Mouse (Mus musculus): ENCODE results near the gene Slc15a2. TPM values are rescaled to one million over a fixed set of nuclear protein-coding genes. Genes with fewer than 3 reads are reported as not detected.

Slc15a2 gene
- polyA plus RNA-seq (2012; rRNA removed), result 5.4 and 5.5 TPM in 2 replicates

GRCm38 (mm10) chr16:36784594-36785313 is at the start of gene Slc15a2:
Gene Slc15a2, minus strand, starts transcription at chr16:36784962.

GRCm38 (mm10) chr16:36828054-36828786 is 43.5 kb upstream of the Slc15a2 start, which contains the start of gene Iqcb1:
Gene Iqcb1, plus strand, starts transcription at chr16:36828385.

Other genes with a start within 250 kb of the Slc15a2 start
- 0.06 and 0.07 TPM in 2 replicates for gene Casr, start 222.8 kb downstream of the Slc15a2 start, polyA plus RNA-seq (2012; rRNA removed)
- gene Cd86, start 118.9 kb downstream of the Slc15a2 start, polyA plus RNA-seq (2012; rRNA removed), result 0.75 and 1.1 TPM in 2 replicates
- gene Ildr1, start 91.0 kb downstream of the Slc15a2 start, polyA plus RNA-seq (2012; rRNA removed), result 10.0 and 11.3 TPM in 2 replicates
- gene Iqcb1, start 43.4 kb upstream of the Slc15a2 start, polyA plus RNA-seq (2012; rRNA removed), result 2.2 and 3.5 TPM in 2 replicates
- gene Eaf2, start 90.0 kb upstream of the Slc15a2 start, polyA plus RNA-seq (2012; rRNA removed), result 0.18 TPM in 1 of 2 replicates, not detected in the other
- gene Golgb1, start 90.2 kb upstream of the Slc15a2 start, polyA plus RNA-seq (2012; rRNA removed), result 63.7 and 79.1 TPM in 2 replicates
- 7.6 and 8.7 TPM in 2 replicates for gene Hcls1, start 150.0 kb upstream of the Slc15a2 start, polyA plus RNA-seq (2012; rRNA removed)
- gene Fbxo40, start 205.5 kb upstream of the Slc15a2 start, polyA plus RNA-seq (2012; rRNA removed), result 0.84 and 0.93 TPM in 2 replicates
- 0.19 and 0.23 TPM in 2 replicates for gene Polq, start 226.8 kb upstream of the Slc15a2 start, polyA plus RNA-seq (2012; rRNA removed)